Mouse (Mus musculus) kidney, embryonic 16.5 days (tissue): ENCODE measurements around the gene Tctex1d4. TPM values are rescaled to one million over a fixed set of nuclear protein-coding genes. Genes with fewer than 3 reads are reported as not detected.

Experiments
- ATAC-seq: fragments of 200-750 bp; cut with Nextera tagmentation; 2 replicates; pipeline ENCODE4 v1.8.0; 2017; ENCODE audit warnings: moderate TSS enrichment; ENCODE audit not compliant: low FRiP score, low TSS enrichment
- H3K27ac ChIP-seq: fragments of 300-500 bp; sonication (generic); 2 replicates; pipeline ENCODE4 v1.5.1; 2014; ENCODE audit warnings: low read length
- H3K27me3 ChIP-seq: fragments of 300-500 bp; sonication (generic); 2 replicates; pipeline ENCODE4 v1.6.1; 2014; ENCODE audit warnings: low read length, control low read depth, mixed read lengths; ENCODE audit not compliant: insufficient read depth
- H3K36me3 ChIP-seq: fragments of 300-500 bp; sonication (generic); 2 replicates; pipeline ENCODE4 v1.6.1; 2014; ENCODE audit warnings: low read length, control low read depth, mixed read lengths; ENCODE audit not compliant: insufficient read depth
- H3K4me1 ChIP-seq: fragments of 300-500 bp; sonication (generic); 2 replicates; pipeline ENCODE4 v1.6.1; 2014; ENCODE audit warnings: low read length, control low read depth, mixed read lengths; ENCODE audit not compliant: insufficient read depth
- H3K4me2 ChIP-seq: fragments of 300-500 bp; sonication (generic); replicated peaks from 2 replicates; pipeline ENCODE4 v1.6.1; 2014; ENCODE audit warnings: low read depth, low read length
- H3K4me3 ChIP-seq: fragments of 300-500 bp; sonication (generic); 2 replicates; pipeline ENCODE4 v1.5.1; 2014; ENCODE audit warnings: mild to moderate bottlenecking, low read length
- H3K9ac ChIP-seq: fragments of 300-500 bp; sonication (generic); replicated peaks from 2 replicates; pipeline ENCODE4 v1.6.1; 2014; ENCODE audit warnings: low read length
- H3K9me3 ChIP-seq: fragments of 300-500 bp; sonication (generic); 2 replicates; pipeline ENCODE4 v1.6.1; 2016; ENCODE audit warnings: low read length, control low read depth
- WGBS: fragments of 180-500 bp; shearing (Covaris S2); extraction: QIAGEN DNeasy Blood & Tissue Kit; methylation state at CpG from one replicate; pipeline ENCODE4 v1.1.7; 2014; 5-methylcytosine and 5-hydroxymethylcytosine counted together
- polyA plus RNA-seq: library from polyadenylated mRNA; unstranded; fragments of >200 nt; fragmentation: Nextera tagmentation; extraction: Ambion mirVana; gene quantifications from 2 replicates; pipeline ENCODE4 v1.2.1, GENCODE M21; 2015

Tctex1d4 gene
- polyA plus RNA-seq, 1 experiment from 2014 or later = not detected

DNA sequence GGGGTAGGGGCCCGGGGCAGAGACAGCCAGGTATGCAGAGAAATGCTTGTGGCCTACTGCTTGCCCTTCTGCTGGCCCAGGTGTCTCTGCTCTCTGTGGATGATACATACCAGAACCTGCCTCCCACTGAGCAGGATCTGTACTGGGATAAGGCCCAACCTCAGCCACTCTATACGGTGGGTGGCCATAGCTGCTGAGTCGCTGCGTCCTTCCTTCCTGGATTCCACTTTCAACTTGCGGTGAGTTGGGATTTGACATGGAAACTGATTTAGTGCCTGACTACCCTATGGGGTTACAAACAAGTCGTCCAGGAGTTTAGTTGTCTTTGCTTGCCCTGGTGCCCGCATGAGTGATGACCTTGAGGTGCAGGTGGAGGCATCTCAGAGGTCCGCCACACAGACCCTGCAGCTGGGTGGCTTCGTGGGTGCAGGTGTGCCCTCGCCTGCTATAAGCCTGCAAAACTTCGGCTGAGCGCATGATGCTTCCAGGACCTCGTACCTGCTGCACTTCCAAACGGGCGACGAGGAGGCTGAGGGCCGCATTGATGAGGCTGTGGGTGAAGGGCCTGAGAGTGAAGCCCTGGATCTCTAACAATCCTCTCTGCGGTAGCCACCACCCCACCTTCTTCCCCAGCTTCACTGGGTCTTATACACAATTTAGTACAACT is 21.6 kb downstream of the Tctex1d4 start:
- Histone ChIP-seq H3K9ac (no peak overlapping the region), H3K4me2 (no peak overlapping the region), H3K4me1 (peaks cover 1% of the 10 kb centered on the region; the same call in 1 of the 2 replicates), H3K9me3 (no peaks in the 10 kb centered on the region), H3K4me3 (no peak overlapping the region), H3K27me3 (no peaks in the 10 kb centered on the region), H3K36me3 (peaks cover 37% of the 10 kb centered on the region), H3K27ac (no peak overlapping the region)
- 68% methylated on average over 18 of the region's 18 CpGs for WGBS
- no peak for ATAC-seq

DNA sequence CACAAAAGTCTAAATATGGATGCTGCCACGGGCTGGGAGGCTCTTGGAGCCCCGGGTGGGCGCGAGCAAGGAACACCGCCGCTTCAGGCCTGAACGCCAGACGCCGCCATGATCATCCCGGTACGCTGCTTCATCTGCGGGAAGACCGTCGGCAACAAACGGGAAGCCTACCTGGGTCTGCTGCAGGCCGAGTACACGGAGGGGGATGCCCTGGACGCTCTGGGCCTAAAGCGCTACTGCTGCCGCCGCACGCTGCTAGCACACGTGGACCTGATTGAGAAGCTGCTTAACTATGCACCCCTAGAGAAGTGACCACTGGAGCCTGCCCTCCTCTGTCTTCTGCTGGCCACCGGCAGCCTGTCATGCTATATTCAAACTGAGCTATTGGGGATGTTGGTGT is 22.2 kb downstream of the Tctex1d4 start:
- Histone ChIP-seq H3K27me3 (no peaks in the 10 kb centered on the region), H3K4me3 (no peak overlapping the region), H3K9me3 (no peaks in the 10 kb centered on the region), H3K4me1 (peaks cover 7% of the 10 kb centered on the region), H3K9ac (no peak overlapping the region), H3K4me2 (no peak overlapping the region), H3K27ac (no peak overlapping the region), H3K36me3 (peaks cover 43% of the 10 kb centered on the region)
- 75% methylated on average over 24 of the region's 24 CpGs for WGBS
- ATAC-seq = no peak

DNA sequence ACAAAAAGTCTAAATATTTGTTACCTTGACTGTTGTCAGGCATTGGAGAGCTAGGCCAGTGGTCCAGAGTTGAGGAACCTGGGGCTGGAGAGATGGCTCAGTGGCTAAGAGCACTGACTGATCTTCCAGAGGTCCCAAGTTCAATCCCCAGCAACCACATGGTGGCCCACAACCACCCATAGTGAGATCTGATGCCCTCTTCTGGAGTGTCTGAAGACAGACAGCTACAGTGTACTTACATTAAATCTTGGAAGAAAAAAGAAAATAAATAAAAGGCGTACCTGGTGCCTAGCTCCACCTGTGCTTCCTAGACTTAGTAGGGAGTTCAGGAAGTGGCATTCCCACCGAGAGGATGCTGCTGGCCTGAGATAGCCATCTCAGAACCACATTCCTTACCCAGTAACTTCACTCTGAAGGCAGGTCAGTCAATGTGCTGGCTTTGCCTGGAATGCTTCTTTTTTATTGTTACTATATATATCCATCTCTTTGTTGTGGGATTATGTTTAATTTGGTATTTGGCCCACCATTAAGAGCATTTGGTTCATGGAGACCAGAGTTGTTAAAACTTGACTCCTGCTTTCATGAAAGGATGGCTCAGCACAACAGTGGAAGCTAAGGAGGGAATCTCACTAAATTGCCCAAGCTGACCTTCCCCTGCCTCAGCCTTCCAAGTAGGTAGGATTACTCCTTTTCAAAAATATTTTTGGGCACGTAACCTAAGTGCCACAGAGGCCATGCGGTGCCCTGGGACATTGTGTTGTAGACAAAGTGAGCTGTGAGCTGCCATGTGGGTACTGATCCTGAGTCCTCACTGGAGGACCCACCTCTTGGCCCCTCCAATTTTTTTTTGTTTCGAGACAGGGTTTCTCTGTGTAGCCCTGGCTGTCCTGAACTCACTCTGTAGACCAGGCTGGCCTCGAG is 23.0 kb downstream of the Tctex1d4 start:
- Histone ChIP-seq H3K4me1 (peaks cover 14% of the 10 kb centered on the region), H3K36me3 (peaks cover 51% of the 10 kb centered on the region), H3K4me2 (no peak overlapping the region), H3K9me3 (no peaks in the 10 kb centered on the region), H3K27me3 (no peaks in the 10 kb centered on the region), H3K4me3 (no peak overlapping the region), H3K9ac (no peak overlapping the region), H3K27ac (no peak overlapping the region)
- 76% methylated on average over 6 of the region's 6 CpGs for WGBS
- no peak for ATAC-seq

DNA sequence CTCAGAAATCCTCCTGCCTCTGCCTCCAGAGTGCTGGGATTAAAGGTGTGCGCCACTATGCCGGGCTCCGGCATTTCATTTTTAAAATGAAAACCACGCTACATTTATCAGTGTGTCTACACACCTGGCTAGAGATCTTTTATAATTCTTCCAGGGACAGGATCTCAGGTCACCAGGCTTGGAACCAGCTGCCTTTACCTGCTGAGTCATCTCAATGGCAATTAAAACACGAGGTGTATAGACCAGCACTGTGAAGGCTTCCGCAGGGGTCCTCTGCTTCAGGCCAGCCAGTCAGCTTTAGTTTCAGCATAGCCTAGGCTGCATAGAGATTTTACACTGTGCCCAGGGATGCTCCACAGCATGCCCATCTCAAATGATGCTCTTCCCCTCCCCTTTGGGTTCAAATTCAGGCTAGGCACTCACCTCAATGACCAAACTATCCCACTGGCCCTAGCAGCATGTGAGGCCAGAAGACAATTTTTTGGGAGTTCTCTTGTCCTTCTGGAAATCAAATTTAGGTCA is 23.7 kb downstream of the Tctex1d4 start:
- H3K27ac ChIP-seq = no peak overlapping the region

DNA sequence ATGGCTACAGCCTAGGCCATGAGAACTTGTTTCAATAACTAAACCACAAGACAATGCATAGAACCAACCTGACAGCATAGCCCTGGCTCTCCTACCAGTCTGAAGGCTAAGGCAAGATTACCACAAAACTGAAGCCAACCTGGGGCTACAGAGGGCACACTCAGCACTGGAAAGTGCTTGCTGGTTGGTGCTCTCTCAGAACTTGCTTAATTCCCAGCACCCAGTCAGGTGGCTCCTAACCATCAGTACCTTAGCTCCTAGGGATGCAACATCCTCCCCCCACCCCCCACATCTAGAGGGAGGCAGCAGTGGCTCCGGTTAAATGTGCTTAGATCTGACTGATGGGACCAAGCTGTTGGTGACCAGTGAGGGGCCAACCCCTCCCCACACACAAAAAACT is 24.8 kb downstream of the Tctex1d4 start:
- Histone ChIP-seq H3K27me3 (no peaks in the 10 kb centered on the region), H3K27ac (no peak overlapping the region), H3K36me3 (peaks cover 54% of the 10 kb centered on the region), H3K4me1 (peaks cover 16% of the 10 kb centered on the region), H3K9ac (no peak overlapping the region), H3K9me3 (no peaks in the 10 kb centered on the region), H3K4me2 (no peak overlapping the region), H3K4me3 (no peak overlapping the region)
- ATAC-seq = no peak
- 61% methylated on average over 1 of the region's 1 CpGs for WGBS

More for the DNA sequence above, 23.7 kb downstream of the Tctex1d4 start:
- Histone ChIP-seq H3K4me1 (peaks cover 16% of the 10 kb centered on the region), H3K36me3 (peaks cover 54% of the 10 kb centered on the region), H3K4me2 (no peak overlapping the region), H3K9me3 (no peaks in the 10 kb centered on the region), H3K4me3 (no peak overlapping the region), H3K9ac (no peak overlapping the region), H3K27me3 (no peaks in the 10 kb centered on the region)
- WGBS = 91% methylated on average over 6 of the region's 6 CpGs
- no peak for ATAC-seq

DNA sequence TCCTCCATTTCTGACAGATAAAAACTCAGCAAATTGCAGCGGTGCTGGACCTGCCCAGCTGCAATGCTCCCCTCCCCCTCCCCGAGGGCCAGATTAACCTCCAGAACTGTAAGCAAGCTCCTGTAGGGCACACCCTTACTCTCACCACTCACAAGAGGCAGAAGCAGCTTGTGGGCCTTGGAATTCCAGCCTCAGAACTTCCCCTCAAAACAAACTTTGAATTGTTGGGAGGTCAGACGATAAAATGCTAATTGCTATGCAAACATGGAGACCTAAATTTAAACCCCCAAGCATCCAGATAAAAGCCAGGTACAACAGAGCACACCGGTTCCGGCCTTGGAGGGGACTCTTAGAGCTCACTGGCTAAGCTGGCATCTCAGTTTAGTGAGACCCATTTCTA is 26.1 kb downstream of the Tctex1d4 start:
- H3K4me2 ChIP-seq = no peak overlapping the region
- WGBS = 81% methylated on average over 5 of the region's 5 CpGs
- no peak overlapping the region for H3K27ac ChIP-seq
- H3K4me3 ChIP-seq = no peak overlapping the region
- H3K9me3 ChIP-seq = no peaks in the 10 kb centered on the region
- no peak for ATAC-seq
- H3K27me3 ChIP-seq = no peaks in the 10 kb centered on the region
- no peak overlapping the region for H3K9ac ChIP-seq
- peaks cover 16% of the 10 kb centered on the region for H3K4me1 ChIP-seq
- H3K36me3 ChIP-seq = peaks cover 54% of the 10 kb centered on the region

DNA sequence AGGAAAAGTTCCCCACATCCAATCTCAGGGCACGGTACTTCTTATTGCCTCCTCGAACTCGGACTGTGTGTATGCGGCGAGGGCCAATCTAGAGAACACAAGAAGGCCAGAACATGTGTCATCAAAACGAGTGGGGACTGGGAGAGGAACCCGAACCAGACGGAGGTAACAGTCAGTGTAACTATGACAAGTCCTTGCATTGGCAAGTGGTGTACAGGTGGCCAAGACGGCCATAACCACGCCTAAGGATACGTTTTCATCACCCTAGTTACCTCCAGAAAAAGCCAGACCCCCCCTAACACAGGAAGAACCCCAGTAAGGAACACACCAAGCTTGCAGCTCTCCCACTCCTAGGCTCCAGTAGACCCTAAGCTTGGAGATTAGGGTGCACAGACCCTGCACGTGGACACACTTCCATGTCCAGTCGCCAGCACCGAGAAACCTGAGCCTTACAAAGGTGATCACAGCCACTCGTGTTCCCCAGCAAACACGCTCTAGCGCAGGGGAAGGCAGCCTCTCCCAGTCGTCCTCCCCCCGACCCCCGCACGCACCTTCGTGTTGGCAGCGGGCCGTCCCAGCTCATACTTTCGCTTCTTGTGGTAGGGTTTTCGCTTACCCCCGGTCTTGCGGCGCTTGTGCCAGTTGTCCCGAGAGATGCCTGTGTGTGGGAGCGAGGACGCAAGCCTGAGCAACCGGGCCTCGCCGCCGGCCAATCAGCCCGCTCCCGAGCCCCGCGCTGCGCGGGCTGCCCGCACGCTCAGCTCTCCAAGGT is 28.6 kb downstream of the Tctex1d4 start:
- WGBS = 1% methylated on average over 40 of the region's 44 CpGs
- peak; percentile 6; the same call in 1 of the 2 replicates for ATAC-seq
- peaks cover 53% of the 10 kb centered on the region for H3K36me3 ChIP-seq

DNA sequence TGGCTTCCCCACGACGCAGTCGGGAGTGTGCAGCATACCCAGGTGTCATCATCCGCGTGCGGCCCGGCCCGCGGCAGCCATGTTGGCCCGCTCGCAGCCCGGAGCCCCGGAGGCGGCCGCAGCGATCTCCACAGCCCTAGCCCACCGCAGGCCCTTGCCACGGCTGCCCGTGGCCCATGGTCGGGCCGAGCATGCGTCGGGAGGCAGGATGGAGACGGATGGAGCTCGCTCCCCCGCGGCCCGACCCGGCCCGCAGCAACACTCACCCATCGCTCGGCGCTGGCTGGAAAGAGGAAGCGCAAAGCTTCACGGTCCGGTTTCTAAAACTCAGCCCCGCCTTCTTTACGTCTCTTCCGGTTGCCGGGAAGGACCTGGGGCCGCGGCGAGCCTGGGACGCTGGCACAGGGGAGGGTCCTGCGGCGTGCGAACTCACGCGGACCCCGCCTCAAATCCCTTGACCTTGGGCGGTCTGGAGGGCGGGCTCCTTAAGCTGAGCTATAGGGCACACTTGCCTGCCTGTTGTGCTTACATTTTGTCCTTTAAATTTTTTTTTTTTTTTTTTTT is 29.3 kb downstream of the Tctex1d4 start, which contains the start of gene Rps8:
Gene Rps8 (minus strand): TSS at position 452 of the 564 bp plus-strand sequence.
- peak within 1 kb of the TSS; percentile 92 for H3K27ac ChIP-seq
- no peaks in the 10 kb centered on the region for H3K27me3 ChIP-seq
- 0% methylated on average over 52 of the region's 52 CpGs for WGBS
- H3K4me1 ChIP-seq = peaks cover 16% of the 10 kb centered on the region
- peaks cover 52% of the 10 kb centered on the region for H3K36me3 ChIP-seq
- peak within 1 kb of the TSS; percentile 85 for H3K4me3 ChIP-seq
- peak within 1 kb of the TSS; percentile 62 for H3K4me2 ChIP-seq
- no peaks in the 10 kb centered on the region for H3K9me3 ChIP-seq
- peak; percentile 96 for ATAC-seq
- peak within 1 kb of the TSS; percentile 99 for H3K9ac ChIP-seq

More for the DNA sequence above, 28.6 kb downstream of the Tctex1d4 start:
- no peaks in the 10 kb centered on the region for H3K27me3 ChIP-seq
- no peaks in the 10 kb centered on the region for H3K9me3 ChIP-seq
- H3K4me1 ChIP-seq = peaks cover 16% of the 10 kb centered on the region
- peak overlapping the region; percentile 99 for H3K9ac ChIP-seq
- H3K4me2 ChIP-seq = peak overlapping the region; percentile 62
- peak overlapping the region; percentile 85 for H3K4me3 ChIP-seq
- peak overlapping the region; percentile 92 for H3K27ac ChIP-seq

DNA sequence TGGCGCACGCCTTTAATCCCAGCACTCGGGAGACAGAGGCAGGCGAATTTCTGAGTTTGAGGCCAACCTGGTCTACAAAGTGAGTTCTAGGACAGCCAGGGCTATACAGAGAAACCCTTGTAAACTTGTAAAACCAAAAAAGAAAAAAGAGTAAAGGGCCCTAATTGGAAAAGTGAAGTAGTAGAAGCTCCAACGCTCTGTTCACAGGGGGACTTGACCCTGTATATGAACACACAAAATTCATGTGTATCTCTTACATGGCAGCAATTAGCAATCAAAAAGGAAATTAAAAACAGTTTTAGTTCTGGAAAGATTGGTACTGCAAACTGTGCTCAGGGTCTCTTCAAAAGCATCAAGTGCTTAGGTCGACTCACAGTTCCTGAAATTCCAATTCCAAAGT is 29.8 kb downstream of the Tctex1d4 start:
- H3K9ac ChIP-seq = peak overlapping the region; percentile 99
- H3K9me3 ChIP-seq = no peaks in the 10 kb centered on the region
- peak overlapping the region; percentile 85 for H3K4me3 ChIP-seq
- peak overlapping the region; percentile 62 for H3K4me2 ChIP-seq
- H3K4me1 ChIP-seq = peaks cover 16% of the 10 kb centered on the region
- WGBS = 28% methylated on average over 6 of the region's 6 CpGs
- H3K27me3 ChIP-seq = no peaks in the 10 kb centered on the region
- ATAC-seq = no peak
- H3K27ac ChIP-seq = peak overlapping the region; percentile 92; the same call in 1 of the 2 replicates
- H3K36me3 ChIP-seq = peaks cover 52% of the 10 kb centered on the region
